Mouse (Mus musculus) forebrain, postnatal 0 days (tissue): ENCODE measurements around the gene Atcay. TPM values are rescaled to one million over a fixed set of nuclear protein-coding genes. Genes with fewer than 3 reads are reported as not detected.

Experiments used
- ATAC-seq: fragments of 200-750 bp; cut with Nextera tagmentation; 2 replicates; pipeline ENCODE4 v1.8.0; 2017; ENCODE audit warnings: mild to moderate bottlenecking, moderate library complexity
- DNase-seq: peaks from one replicate; pipeline ENCODE4 v3.0.0-alpha.2; 2015
- H3K27ac ChIP-seq: fragments of 300-500 bp; sonication (generic); 2 replicates; pipeline ENCODE4 v1.5.1; 2014; ENCODE audit warnings: low read depth, mild to moderate bottlenecking, antibody characterized with exemption, low read length, moderate library complexity, mixed read lengths
- H3K27me3 ChIP-seq: fragments of 300-500 bp; sonication (generic); 2 replicates; pipeline ENCODE4 v1.6.1; 2014; ENCODE audit warnings: mild to moderate bottlenecking, low read length, mixed read lengths; ENCODE audit not compliant: insufficient read depth
- H3K36me3 ChIP-seq: fragments of 300-500 bp; sonication (generic); 2 replicates; pipeline ENCODE4 v1.6.1; 2014; ENCODE audit warnings: mild to moderate bottlenecking, moderate library complexity; ENCODE audit not compliant: insufficient read depth
- H3K4me1 ChIP-seq: fragments of 300-500 bp; sonication (generic); 2 replicates; pipeline ENCODE4 v1.6.1; 2014; ENCODE audit warnings: antibody characterized with exemption; ENCODE audit not compliant: insufficient read depth
- H3K4me2 ChIP-seq: fragments of 300-500 bp; sonication (generic); 2 replicates; pipeline ENCODE4 v1.6.1; 2014; ENCODE audit warnings: low read depth, mild to moderate bottlenecking, moderate library complexity
- H3K4me3 ChIP-seq: fragments of 300-500 bp; sonication (generic); 2 replicates; pipeline ENCODE4 v1.5.1; 2014; ENCODE audit warnings: low read depth, low read length, mixed read lengths
- H3K9ac ChIP-seq: fragments of 300-500 bp; sonication (generic); 2 replicates; pipeline ENCODE4 v1.6.1; 2014; ENCODE audit warnings: mild to moderate bottlenecking
- H3K9me3 ChIP-seq: fragments of 300-500 bp; sonication (generic); 2 replicates; pipeline ENCODE4 v1.6.1; 2016; ENCODE audit warnings: low read length
- CTCF ChIP-seq: sonication (generic); IDR thresholded peaks from 2 replicates; pipeline ENCODE4 v1.5.1; 2016; ENCODE audit warnings: antibody characterized with exemption, control low read depth, low read depth
- WGBS: fragments of 180-500 bp; shearing (Covaris S2); extraction: QIAGEN DNeasy Blood & Tissue Kit; methylation state at CpG from one replicate; pipeline ENCODE4 v1.1.7; 2014; 5-methylcytosine and 5-hydroxymethylcytosine counted together
- polyA plus RNA-seq: library from polyadenylated mRNA; unstranded; fragments of >200 nt; fragmentation: Nextera tagmentation; extraction: Ambion mirVana; gene quantifications from 2 replicates; pipeline ENCODE4 v1.2.1, GENCODE M21; 2015
- total RNA-seq: library from RNA; depleted of rRNA; stranded (reverse); fragments of >200 nt; gene quantifications from 2 replicates; pipeline ENCODE4 v1.2.3, GENCODE M21; 2014

Atcay gene
- total and polyA plus RNA-seq, 2 experiments from 2014 or later = 79.2 to 170 TPM

DNA sequence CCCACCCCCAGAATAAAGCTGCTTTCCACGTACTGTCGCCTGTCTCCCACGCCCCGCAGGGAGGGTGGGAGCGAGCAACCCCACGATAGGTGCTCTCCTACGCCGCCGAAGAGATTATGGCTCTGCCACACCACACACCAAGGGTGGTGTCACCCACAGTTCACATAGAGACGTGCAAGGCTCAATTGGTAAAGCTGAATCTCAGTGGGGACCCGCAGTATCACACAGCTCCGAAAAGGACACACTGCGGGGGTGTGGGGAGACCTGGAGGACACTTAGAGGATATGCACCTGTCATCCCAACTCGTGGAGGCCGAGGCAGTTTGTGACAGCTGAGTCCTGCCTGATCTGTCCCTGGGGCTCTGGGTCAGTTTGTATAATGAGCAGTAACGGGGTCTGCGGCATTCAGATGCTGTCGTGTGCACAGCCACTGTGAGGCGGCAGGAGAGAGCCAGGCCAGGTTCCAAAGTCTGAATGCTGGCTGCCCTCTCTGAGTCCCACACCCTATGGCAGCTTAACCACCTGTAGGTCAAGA, 37.6 kb downstream of the Atcay start:
- peak; percentile 54 for ATAC-seq
- DNase-seq = no peak
- Histone ChIP-seq H3K4me1 (peaks cover 11% of the 10 kb centered on the region), H3K4me3 (peak overlapping the region; percentile 57), H3K9me3 (no peaks in the 10 kb centered on the region), H3K36me3 (peaks cover 13% of the 10 kb centered on the region; the same call in 1 of the 2 replicates), H3K27me3 (peaks cover 16% of the 10 kb centered on the region; the same call in 1 of the 2 replicates), H3K9ac (peak overlapping the region; percentile 54), H3K27ac (peak overlapping the region; percentile 96), H3K4me2 (peak overlapping the region; percentile 95)
- no peak; the same call in 1 of the 2 replicates for TF ChIP-seq CTCF
- 3% methylated on average over 19 of the region's 19 CpGs for WGBS

GRCm38 (mm10) chr10:81192270-81192967, 38.2 kb downstream of the Atcay start:
- Histone ChIP-seq H3K4me3 (peak overlapping the region; percentile 57), H3K4me1 (peaks cover 11% of the 10 kb centered on the region), H3K27ac (peak overlapping the region; percentile 96), H3K4me2 (peak overlapping the region; percentile 95), H3K9me3 (no peaks in the 10 kb centered on the region), H3K9ac (peak overlapping the region; percentile 54), H3K27me3 (peaks cover 16% of the 10 kb centered on the region; the same call in 1 of the 2 replicates), H3K36me3 (peaks cover 13% of the 10 kb centered on the region; the same call in 1 of the 2 replicates)
- DNase-seq = peak; percentile 96
- peak; percentile 93 for ATAC-seq
- 2% methylated on average over 86 of the region's 93 CpGs for WGBS
- TF ChIP-seq CTCF = peak; percentile 40; the same call in 1 of the 2 replicates

GRCm38 (mm10) chr10:81191342-81191982, 39.2 kb downstream of the Atcay start:
- peak overlapping the region; percentile 95; the same call in 1 of the 2 replicates for H3K4me2 ChIP-seq
- no peaks in the 10 kb centered on the region for H3K9me3 ChIP-seq
- peaks cover 19% of the 10 kb centered on the region; the same call in 1 of the 2 replicates for H3K36me3 ChIP-seq
- H3K9ac ChIP-seq = no peak overlapping the region; the same call in 1 of the 2 replicates
- no peak for TF ChIP-seq CTCF
- peaks cover 11% of the 10 kb centered on the region for H3K4me1 ChIP-seq
- H3K4me3 ChIP-seq = no peak overlapping the region
- WGBS = 91% methylated on average over 18 of the region's 18 CpGs
- no peak for DNase-seq
- peak overlapping the region; percentile 96; the same call in 1 of the 2 replicates for H3K27ac ChIP-seq
- H3K27me3 ChIP-seq = peaks cover 16% of the 10 kb centered on the region; the same call in 1 of the 2 replicates
- ATAC-seq = no peak

DNA sequence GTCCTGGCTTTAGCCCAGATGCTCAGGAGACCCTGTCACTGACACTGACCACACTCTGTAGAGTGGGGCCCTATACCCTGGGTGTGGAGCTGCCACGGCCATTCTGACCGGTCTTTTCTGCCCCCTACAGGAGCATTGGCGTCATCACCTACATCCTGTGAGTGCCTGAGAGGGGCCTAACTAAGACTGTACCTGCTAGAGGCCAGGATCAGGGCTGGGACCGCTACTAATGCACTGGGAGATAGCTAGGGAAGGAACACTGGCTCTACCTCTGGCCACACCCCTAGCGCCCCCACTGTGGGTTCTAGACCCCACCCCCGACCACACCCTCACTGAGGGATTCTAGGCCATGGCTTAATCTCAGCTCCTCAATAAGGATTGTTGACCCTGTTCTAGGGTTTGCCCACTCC, 39.7 kb downstream of the Atcay start:
- Histone ChIP-seq H3K4me2 (no peak overlapping the region), H3K9me3 (no peaks in the 10 kb centered on the region), H3K4me3 (no peak overlapping the region), H3K4me1 (peaks cover 11% of the 10 kb centered on the region), H3K27me3 (peaks cover 15% of the 10 kb centered on the region; the same call in 1 of the 2 replicates), H3K36me3 (peaks cover 19% of the 10 kb centered on the region; the same call in 1 of the 2 replicates), H3K9ac (no peak overlapping the region), H3K27ac (no peak overlapping the region)
- WGBS = 64% methylated on average over 6 of the region's 6 CpGs
- ATAC-seq (no peak), DNase-seq (no peak)
- TF ChIP-seq CTCF = peak; percentile 45

GRCm38 (mm10) chr10:81190236-81190911, 40.3 kb downstream of the Atcay start:
- Histone ChIP-seq H3K27ac (no peak overlapping the region), H3K9me3 (no peaks in the 10 kb centered on the region), H3K4me2 (no peak overlapping the region), H3K36me3 (peaks cover 23% of the 10 kb centered on the region), H3K4me3 (no peak overlapping the region), H3K27me3 (peaks cover 12% of the 10 kb centered on the region; the same call in 1 of the 2 replicates), H3K9ac (no peak overlapping the region), H3K4me1 (peaks cover 11% of the 10 kb centered on the region)
- ATAC-seq (no peak), DNase-seq (no peak)
- peak; percentile 62 for TF ChIP-seq CTCF
- WGBS = 71% methylated on average over 31 of the region's 31 CpGs

DNA sequence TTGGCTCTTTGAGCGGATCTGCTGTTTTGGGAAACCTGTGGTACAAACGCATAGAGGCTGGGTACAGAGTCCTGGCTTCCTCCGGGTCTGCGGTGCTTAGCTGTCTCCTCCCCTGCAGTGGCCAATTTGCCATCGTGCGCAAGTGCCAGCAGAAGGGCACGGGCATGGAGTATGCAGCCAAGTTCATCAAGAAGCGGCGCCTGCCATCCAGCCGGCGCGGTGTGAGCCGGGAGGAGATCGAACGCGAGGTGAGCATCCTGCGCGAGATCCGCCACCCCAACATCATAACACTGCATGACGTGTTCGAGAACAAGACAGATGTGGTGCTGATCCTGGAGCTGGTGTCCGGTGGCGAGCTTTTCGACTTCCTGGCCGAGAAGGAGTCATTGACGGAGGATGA, 40.8 kb downstream of the Atcay start:
- Histone ChIP-seq H3K9me3 (no peaks in the 10 kb centered on the region), H3K9ac (no peak overlapping the region), H3K27me3 (0 out of 2 replicates have a peak, but pooled peaks cover 7% of the 10 kb centered on the region), H3K4me2 (no peak overlapping the region), H3K36me3 (peaks cover 29% of the 10 kb centered on the region), H3K27ac (no peak overlapping the region), H3K4me3 (no peak overlapping the region), H3K4me1 (peaks cover 11% of the 10 kb centered on the region)
- 83% methylated on average over 26 of the region's 26 CpGs for WGBS
- ATAC-seq (no peak), DNase-seq (no peak)
- no peak for TF ChIP-seq CTCF
